Mouse (Mus musculus): ENCODE results near the gene Prune1.

Prune1 gene

GRCm38 (mm10) chr3:95281216-95282126, at the start of gene Prune1, which contains the start of gene Mindy1:
Gene Prune1 (minus strand): TSS chr3:95282076.
Gene Mindy1 (plus strand): TSS chr3:95281345.
- DNase-seq (ENCODE audit: low spot score) = peak; percentile 92

GRCm38 (mm10) chr3:95331528-95331927, 49.7 kb upstream of the Prune1 start:
- DNase-seq (ENCODE audit: low spot score) = no peak

GRCm38 (mm10) chr3:95328803-95329404, 47.0 kb upstream of the Prune1 start:
- DNase-seq (ENCODE audit: low spot score) = no peak

DNA sequence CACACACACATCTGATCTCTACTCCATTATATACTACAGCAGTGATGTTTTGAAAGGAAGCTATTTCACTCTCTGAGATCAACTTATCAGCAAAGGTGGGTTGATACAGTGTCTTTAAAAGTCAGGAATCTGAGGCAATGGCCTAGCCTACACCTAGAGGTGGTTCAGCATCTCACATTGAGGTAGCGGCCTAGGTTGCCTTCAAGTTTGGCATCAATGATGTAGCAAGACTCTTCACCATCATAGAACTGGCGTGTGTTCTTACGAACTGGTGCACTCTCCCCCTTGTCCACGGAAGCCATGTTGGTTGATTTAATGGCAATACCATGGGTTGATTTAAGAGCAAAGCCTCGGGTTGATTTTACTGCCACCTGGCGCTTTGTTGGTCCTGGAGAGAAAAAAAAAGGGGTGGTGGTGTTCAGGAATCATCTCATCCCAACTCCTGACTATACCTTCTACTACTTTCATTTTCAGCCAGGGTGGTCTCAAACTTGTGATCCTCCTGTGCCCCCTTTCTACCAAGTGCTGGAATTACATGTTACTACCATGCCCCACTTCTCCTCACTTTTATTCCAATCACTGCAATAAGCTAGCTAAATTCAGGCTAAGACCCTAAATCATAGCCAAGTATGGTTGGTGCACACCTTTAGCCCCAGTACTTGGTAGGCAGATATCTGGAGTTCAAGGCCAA, 42.7 kb upstream of the Prune1 start:
- no peak for DNase-seq (ENCODE audit: low spot score)

- DNase-seq (ENCODE audit: low spot score) = no peak
Observed at GRCm38 (mm10) chr3:95323429-95323828, 41.6 kb upstream of the Prune1 start.

- no peak for DNase-seq (ENCODE audit: low spot score)
Observed at GRCm38 (mm10) chr3:95319701-95320625, 38.1 kb upstream of the Prune1 start.

DNA sequence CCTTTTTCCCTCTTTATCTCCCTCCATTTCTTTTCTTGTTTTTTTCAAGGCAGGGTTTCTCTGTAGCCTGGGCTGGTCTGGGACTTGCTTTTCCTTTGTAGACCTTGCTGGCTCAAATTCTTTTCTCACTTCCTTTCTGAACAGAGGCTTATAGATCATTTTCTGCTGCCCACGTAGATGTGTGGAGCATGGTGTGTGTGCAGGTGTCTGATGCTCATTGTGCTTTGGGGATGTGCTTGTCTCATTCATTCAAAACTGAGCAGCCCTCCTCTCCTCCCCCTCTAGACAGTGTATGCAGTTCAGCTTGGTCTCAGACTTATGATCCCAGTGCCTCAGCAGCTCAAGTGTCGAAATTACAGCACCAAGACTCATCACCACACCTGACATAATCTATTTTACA, 37.2 kb upstream of the Prune1 start:
- no peak for DNase-seq (ENCODE audit: low spot score)

DNA sequence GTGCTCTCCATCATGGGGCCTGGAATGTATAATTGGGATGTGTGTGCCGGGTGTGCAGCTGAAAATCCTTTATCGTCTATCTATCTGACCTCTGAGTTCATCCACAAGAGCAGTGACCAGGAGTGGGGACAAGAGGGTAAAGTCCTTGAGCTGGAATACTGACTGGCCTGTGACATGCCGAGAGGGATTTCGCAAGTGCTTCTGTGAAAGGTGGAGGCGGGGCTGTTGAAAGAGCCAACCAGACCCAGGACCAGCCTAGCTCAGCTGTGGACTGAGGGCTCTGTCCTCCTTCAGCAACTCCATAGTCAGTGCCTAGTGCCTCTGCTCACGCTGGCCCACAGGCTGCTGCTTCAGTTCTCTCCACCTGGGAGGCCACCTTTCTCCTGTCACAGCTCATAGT, 36.7 kb upstream of the Prune1 start:
- DNase-seq (ENCODE audit: low spot score) = no peak

DNA sequence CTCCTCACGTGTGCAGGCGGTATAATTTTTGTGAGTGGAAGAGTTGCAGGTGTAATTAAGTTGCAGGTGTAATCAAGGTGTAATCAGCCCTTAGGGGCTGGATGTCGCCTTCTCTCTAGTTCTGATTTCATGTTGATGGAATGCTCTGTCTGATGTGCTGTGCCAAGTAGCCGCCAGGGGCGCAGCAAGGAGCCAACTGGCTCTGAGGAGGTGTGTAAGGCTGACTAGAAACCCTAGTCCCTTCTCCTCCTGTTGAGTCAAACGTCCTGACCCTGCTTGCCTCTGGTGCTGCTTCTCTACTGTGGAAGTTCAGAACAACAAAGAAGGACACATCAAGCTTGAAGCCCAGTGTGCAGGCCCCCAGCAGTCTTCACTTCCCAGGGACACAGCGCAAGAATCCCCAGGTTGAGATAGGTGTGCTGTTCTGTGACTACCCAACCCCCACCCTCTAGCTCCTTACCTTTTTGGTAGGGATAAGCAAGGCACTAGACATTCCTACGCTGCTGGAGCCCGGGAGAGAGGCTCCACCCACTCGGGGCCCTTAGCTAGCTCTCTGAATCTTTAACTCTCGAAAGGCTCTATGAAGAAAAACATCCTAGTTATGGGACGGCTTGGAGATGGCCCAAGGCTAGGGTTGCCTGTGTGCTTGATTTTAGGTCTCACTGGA, 35.7 kb upstream of the Prune1 start:
- no peak for DNase-seq (ENCODE audit: low spot score)

DNA sequence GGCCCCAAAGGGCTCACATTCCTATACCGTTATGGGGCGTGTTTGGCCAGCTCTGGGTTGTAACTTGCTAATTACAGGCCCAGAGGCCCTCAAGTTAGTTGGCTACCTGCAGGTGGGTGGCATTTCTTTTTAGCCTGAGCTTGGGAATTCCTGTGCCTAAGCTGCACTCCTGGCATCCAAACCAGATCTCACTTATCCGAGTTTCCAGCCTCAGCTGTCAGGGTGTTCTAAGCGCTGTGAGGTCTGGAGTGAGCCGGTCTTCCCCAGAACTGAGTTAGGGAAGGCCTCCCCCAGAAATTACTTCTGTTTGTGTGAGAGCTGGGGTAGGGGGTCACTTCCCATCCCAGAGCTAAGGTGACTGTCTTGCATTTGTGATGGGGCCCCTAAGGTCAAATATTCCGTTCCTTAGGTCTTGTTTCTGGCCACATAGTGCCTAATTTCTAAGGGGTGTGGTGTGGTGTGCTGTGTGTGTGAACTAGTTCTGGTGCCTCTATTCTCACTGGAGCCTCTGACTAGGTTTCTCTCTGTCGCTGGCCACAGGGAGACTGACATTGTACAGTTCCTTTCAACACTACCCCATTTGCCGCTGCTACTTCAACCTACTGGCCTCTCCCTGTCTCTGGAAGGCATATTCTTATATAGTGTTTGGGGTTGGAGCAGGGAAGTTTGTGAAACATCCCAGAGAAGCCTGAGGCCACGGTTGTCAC, 34.1 kb upstream of the Prune1 start:
- DNase-seq (ENCODE audit: low spot score) = no peak

DNA sequence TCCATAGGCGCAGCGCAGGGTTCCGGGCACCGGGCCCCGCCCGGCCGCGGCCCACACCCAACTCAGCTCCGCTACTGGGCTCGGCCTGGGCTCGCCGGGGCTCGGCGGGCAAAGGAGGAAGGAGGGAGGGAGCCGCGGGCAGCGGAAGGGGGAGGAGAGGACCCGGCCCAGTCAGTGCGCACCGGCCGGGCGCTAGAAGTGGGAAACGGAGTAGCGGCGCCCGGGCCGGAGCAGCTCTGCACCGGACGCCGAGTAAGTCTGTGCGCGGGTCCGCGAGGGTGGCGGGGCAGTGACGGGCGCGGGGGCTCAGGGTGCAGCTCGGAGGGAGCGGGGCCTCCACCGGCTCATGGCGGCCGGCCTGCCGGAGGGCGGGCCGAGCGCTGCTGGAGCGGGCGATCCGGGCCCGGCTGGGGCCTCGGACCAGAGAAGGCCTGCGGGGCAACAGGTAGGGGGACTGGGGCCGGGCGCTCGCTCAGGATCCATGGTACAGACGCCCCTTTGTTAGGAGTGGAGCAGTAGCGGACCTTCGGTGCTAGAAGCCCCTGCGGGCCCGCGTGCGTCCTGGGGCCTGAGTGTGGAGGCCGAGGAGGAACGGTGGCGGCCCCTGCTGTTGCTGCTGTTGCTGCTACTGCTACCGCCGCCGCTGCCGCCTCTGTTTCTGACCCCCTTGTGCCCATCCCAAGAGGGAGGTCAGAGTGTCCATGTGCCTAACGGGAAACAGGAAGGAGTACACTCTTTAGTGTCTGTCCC, 33.4 kb upstream of the Prune1 start:
- no peak for DNase-seq (ENCODE audit: low spot score)

GRCm38 (mm10) chr3:95314486-95315093, 32.7 kb upstream of the Prune1 start, which contains the start of gene Cers2:
Gene Cers2 (plus strand): TSS chr3:95314791.
- DNase-seq (ENCODE audit: low spot score) = no peak

DNA sequence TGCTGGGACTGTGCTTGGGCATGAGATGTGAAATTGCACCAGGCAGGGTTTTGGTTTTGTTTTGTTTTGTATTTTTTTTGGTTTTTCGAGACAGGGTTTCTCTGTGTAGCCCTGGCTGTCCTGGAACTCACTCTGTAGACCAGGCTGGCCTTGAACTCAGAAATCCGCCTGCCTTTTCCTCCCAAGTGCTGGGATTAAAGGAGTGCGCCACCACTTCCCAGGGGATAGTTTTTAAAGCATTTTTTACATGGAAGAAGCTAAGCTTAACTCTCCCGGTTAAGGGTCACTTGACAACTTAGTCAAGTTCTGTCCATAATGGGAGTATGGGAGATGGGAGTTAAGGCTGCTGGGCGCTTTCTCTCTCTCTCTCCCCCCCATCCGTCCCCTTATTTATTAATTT, 32.2 kb upstream of the Prune1 start:
- no peak for DNase-seq (ENCODE audit: low spot score)

DNA sequence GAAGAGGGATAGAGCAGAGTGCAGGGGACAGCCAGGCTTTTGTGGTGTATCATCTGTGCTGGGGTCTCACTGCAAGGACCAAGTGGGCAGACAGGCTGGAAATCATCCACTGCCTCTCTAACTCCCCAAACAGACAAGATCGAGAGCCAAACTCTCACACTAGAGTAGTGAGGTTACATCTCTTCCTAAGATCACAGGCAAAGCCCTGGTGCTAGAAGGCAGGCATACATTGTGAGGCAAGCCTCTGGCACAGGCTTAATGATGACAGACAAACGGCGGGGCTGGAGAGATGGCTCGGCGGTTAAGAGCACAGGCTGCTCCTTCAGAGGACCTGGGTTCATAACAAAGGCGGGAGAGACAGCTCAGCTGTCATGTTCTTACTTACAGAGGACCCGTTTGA, 31.6 kb upstream of the Prune1 start:
- DNase-seq (ENCODE audit: low spot score) = no peak

DNA sequence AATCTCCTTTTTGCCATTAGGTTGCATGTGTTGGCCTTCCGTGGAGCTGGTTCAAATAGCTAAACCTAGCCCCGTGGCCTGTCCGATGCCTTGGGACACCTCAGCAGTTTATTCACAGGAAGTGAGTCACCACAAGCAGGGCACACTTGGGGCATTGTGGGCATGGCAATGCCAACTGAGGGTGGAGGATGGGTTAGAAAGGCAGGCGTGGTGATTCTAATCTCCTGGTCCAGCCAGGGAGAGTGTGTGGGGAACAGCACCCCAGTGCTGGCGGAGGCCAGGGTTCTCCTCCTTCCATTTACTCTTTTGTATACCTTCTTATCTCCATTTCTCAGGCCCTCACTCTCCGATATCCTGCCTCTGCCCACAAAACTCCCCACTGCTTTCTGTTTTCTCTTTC, 30.7 kb upstream of the Prune1 start:
- DNase-seq (ENCODE audit: low spot score) = no peak

DNA sequence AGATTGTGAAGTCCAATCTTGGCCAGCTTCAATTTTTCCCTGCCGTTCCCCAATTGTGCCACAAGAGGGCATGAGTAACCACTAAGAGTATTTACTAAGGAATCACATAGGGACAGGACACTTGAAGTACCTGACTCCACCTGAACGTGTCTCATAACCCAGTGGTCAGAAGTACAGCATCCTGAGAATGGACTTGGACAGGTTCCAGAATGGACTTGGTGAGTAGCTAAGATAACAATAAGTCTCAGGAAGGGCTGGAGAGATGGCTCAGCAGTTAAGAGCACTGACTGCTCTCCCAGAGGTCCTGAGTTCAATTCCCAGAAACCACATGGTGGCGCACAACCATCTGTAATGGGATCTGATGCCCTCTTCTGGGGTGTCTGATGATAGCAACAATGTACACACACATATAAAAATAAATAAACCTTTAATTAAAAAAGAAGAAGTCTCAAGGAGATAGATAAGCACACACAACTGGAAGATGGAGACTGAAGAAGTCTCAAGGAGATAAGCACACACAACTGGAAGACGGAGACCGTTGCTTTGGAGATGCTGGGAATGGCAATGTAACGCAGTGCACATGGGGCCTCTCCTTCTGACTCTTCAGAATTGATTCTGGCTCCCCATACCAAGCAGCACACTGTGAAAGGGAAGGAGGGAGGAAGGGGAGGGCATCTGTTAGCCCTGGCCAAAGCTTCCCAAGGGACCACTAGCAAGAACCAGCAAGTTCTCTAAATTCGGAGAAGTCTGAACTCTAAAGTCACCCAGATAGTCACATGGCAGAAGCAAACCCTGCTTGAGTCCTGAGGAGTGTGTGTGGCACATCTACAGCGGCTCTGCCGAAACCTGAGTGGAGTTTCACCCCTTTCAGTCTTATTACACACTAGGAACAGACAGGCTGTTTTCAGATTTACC, 29.3 kb upstream of the Prune1 start:
- peak; percentile 90 for DNase-seq (ENCODE audit: low spot score)

GRCm38 (mm10) chr3:95310496-95310895, 28.6 kb upstream of the Prune1 start:
- DNase-seq (ENCODE audit: low spot score) = no peak

GRCm38 (mm10) chr3:95307100-95307499, 25.2 kb upstream of the Prune1 start, which contains the start of gene Anxa9:
Gene Anxa9 (minus strand): TSS chr3:95307176.
- no peak for DNase-seq (ENCODE audit: low spot score)
